Mouse (Mus musculus) cerebellum, adult 2 months (tissue): Measurements from ENCODE around the gene Gm10521.

Experiments
- CTCF ChIP-seq: fragments of 200-500 bp; IDR thresholded peaks from 2 replicates; pipeline ENCODE4 v1.5.1; 2011; ENCODE audit warnings: low read depth, mild to moderate bottlenecking, control low read depth, low read length, moderate library complexity, borderline replicate concordance; ENCODE audit not compliant: insufficient read depth
- POLR2A ChIP-seq: fragments of 200-500 bp; IDR thresholded peaks from 2 replicates; pipeline ENCODE4 v1.6.1; 2011; ENCODE audit warnings: low read length, control low read depth, borderline replicate concordance; ENCODE audit not compliant: insufficient read depth

DNA sequence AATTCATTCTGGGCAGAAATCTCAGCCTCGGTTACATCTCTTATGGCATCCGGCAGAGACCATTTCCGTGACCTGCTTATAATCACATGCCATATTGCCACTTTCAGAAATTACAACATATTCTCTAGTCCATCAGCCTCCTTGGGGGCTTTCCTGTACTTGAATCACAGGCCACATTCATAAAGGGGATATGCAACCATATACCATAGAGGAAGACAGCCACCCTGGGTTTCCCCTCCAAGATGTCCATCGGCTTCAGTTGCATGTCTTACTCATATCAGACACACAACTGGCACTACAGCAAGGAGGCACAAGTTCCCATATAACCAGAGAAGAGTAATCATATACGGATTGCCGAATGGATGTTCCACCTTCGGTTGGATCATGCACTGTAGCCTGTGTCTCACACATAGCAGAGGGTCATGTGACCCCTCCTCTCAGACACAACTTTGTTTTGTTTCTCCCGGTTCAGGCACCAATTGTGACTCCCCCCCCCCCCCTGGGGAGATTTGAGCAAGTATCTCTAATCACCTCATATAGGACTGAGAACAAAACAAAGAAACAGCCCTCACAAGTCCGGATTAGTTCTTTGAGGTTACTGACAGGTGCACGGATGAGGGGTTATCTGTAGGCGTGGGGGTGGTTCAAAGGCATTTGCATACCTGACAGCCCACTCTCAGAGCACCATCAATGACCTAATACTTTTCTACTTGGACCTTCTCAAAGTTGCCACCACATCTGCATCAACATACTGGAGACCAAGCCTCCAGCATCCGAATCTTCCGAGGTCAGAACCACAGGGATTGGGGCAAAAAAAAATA, 20.4 kb downstream of the Gm10521 start:
- TF ChIP-seq POLR2A (no peak), CTCF (no peak)
